Mouse (Mus musculus) olfactory bulb, adult 2 months (tissue): ENCODE data around the gene Tekt4.

Experiments
- CTCF ChIP-seq: fragments of 200-500 bp; IDR thresholded peaks from 2 replicates; pipeline ENCODE4 v1.5.1; 2012; ENCODE audit warnings: low read depth, mild to moderate bottlenecking, low read length, moderate library complexity; ENCODE audit not compliant: insufficient read depth
- POLR2A ChIP-seq: fragments of 200-500 bp; IDR thresholded peaks from 2 replicates; pipeline ENCODE4 v1.6.1; 2012; ENCODE audit warnings: mild to moderate bottlenecking, low read depth, low read length, moderate library complexity; ENCODE audit not compliant: insufficient read depth

- TF ChIP-seq CTCF (no peak), POLR2A (no peak)
These were observed 9.3 kb upstream of the Tekt4 start for GRCm38 (mm10) chr17:25445074-25445473.
